Mouse (Mus musculus): ENCODE data around the gene Fam186a. TPM values are rescaled to one million over a fixed set of nuclear protein-coding genes. Genes with fewer than 3 reads are reported as not detected.
"Not testable (repeated sequence)": the region's sequence is repeated elsewhere in the genome, so short reads cannot be mapped to it uniquely, and the experiment has no call there.

Fam186a gene
- total RNA-seq (2021), result 0.10 and 0.12 TPM in 2 replicates
- long read RNA-seq, result 0 reads

DNA sequence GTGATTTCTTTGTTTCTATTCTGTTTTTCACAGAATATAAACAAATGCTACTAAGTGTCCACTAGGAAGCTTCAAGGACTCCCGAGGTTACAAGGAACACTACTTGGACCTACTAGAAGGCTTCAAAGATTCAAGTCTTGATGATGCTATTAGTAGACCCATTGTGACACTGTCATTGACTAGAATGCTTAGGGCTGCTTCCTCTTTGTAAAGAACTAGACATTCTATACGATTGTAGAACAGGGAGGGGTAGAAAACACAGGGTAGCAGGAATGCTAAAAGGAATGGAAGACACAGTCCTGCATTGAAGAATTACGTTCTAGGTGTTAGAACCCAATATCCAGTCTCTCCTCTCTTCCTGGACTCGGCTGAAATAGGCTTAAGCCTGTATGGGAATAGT lies at the start of gene Fam186a:
Fam186a (minus strand) TSS at position 101 of the 400 bp plus-strand sequence.
- no peak for DNase-seq

GRCm38 (mm10) chr15:100006180-100006579 lies 39.3 kb upstream of the Fam186a start:
- DNase-seq, result no peak

DNA sequence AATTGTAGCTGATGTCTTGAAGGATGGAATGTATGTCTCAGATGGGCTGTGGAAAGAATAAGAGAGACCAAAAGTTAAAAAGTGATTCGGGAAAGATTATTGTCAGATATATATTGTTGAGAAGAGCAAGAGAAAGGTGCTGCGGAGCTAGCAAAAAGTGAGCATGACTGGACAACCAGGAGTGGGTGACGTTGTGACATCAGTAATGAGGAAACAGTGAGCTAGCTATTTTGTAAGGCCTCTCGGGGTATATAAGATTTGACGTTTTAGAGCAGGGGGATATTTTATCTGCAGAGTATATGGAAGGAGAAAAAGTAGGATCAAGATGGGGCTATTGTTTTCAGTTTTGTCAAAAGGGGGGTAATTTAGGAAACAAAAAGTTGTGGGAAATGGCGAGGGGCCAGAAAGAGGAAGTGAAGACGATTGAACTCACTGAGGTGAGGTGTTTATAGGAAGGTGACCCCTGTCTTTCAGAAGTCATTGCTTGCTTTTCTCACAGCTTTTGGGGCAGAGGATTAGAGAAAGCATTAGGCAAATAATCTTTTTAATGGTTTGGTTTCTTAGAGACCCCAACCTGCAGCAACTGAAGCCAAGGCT lies 37.9 kb upstream of the Fam186a start:
- no peak for DNase-seq

DNA sequence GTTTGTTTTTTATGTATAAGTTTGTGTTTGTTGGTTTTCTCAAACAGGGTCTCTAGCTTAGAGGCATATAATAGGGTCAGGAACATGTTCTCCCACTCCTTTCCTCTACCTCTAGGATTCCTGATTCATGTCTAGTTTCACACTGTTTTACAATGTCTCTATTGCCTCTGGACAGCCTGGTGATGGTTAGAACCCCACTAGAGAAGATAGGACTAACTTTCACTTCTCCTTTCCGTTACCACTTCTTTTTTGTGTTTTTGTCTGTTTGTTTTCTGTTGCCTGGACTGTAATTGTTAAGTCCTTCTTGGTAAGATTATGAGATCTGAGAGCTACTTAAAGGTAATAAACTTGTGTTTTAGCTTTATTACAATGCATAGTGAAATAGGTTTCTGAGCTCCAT lies 32.5 kb upstream of the Fam186a start:
- DNase-seq, result no peak

GRCm38 (mm10) chr15:99997114-99997804 lies 30.4 kb upstream of the Fam186a start:
- no peak for DNase-seq

GRCm38 (mm10) chr15:99993100-99993499 lies 26.2 kb upstream of the Fam186a start:
- DNase-seq, result no peak

GRCm38 (mm10) chr15:99979715-99980114 lies 12.9 kb upstream of the Fam186a start:
- DNase-seq, result no peak

GRCm38 (mm10) chr15:99979266-99979665 lies 12.4 kb upstream of the Fam186a start:
- DNase-seq, result no peak

- not testable (repeated sequence) for DNase-seq
Observed at GRCm38 (mm10) chr15:99976121-99976520, 9.3 kb upstream of the Fam186a start.

- no peak for DNase-seq
Observed at GRCm38 (mm10) chr15:99974476-99975220, 7.8 kb upstream of the Fam186a start.

DNA sequence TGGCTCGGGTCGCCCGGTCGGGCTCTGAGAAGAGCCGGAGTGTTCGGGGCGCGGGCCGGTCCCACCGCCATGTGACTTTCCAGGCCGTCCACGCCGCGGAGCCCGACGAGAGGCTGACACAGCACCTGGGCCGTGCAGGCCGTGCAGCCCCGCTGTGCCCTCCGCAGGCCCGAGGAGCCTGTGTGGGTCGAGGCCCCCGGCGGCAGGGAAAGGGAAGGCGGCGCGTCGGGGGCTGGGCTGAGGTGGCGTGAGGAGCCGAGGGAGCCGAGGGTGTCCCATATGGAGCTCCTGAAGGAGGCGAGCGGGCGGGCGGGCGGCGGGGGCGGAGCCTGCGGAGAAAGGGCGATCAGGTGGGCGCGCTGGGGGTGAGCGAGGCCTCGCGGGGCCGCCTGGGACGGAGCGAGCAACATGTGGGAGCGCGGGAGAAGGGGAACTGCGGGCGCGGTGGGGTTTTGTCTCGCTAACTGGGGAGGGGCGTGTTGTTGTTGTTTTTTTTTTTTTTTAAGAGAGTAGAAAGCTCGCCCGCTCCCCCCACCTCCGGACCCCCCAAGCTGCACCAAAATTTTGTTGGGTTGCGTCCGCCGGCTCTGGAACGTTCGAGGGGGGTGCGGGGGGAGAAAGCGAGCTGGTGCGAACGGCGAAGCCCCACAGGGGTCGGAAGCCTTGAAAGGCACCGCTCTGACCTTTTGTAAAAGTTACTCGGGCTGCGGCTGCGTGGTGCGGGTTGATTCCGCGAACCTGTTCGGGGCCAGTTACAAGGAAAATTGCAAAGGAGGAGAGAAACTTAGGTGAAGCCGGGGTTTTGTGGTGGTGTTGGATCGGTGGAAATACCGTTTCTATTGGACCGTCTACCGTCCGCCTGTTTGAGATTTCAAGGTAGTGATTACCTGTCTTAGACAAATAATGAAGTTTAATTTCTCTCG lies 6.4 kb upstream of the Fam186a start:
- peak; percentile 68 for DNase-seq

GRCm38 (mm10) chr15:99972361-99972988 lies 5.6 kb upstream of the Fam186a start:
- peak; percentile 96 for DNase-seq

DNA sequence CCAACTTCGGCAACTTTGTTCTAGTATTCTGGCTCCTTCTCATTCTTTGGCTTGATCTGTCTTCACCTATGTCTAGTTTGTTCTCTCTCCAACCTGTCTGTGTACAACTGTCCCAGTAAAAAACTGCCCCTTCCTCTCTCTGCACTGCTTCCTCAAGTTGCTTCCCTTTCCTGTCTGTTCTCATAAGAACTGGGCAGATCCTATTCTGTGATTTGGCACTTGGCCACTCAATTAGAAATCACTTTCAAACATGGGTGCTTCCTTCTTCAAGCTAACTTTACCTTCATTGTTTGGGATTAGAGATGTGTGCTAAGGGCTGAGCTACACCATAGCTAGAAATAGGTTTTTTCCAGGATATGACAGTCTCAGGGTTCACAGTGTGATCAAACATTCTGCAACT lies 3.7 kb upstream of the Fam186a start:
- DNase-seq, result no peak

GRCm38 (mm10) chr15:99969765-99970164 lies 2.9 kb upstream of the Fam186a start, which contains the start of gene Larp4:
Gene Larp4, plus strand, starts transcription at chr15:99970065.
- not testable (repeated sequence) for DNase-seq

DNA sequence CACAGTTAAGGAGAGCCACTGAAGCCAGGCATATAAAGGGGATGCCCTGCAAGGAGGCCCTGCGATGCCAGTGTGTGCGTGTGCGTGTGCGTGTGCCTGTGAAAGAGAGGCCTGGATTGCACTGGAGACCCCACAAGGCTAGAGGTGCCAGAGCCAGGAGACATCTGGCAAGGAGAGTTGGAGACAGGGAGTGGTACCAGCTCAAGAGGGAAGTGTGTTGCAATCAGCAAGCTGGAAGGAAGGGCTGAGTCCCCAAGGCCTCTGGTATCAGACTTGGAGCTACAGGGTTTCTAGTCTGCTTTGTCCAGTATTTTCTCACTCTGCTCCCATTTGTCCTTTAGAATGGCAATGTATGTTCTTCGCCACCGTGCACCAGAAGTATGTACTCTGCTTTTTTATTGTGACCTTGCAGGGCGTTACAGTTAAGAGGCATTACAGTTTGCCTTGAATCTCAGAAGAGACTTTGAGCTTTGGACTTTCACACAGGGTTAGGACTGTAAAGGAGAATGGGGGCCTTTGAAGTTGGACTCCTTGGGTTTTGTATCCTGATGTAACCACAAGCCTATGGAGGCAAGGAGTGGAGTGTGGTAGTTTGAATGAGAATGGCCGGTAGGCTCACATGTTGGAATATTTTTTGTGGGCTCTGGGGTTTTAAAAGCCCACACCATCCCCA lies 1.6 kb downstream of the Fam186a start:
- DNase-seq, result no peak

GRCm38 (mm10) chr15:99955324-99955723 lies 11.5 kb downstream of the Fam186a start:
- no peak for DNase-seq

GRCm38 (mm10) chr15:99940970-99941630 lies 25.8 kb downstream of the Fam186a start:
- DNase-seq, result no peak

DNA sequence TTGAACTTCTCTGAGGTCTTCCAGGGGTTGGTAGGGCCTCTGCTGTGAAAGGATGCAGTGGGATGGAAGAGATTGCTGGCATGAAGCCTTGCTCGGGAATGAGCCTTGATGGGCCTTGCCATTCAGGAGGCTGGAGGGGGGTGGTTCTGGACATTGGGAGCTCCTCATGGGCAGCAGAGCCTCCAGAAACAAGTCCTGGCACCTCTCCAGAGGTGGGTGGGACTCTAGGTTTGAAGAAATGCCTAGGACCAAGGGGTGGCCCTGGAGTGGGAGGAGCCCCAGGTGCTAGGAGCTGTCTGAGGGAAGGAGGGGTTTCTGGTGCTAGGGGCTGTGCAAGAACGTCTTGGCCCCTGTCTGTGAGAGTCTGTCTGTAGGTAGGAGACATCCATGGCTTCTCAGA lies 26.4 kb downstream of the Fam186a start:
- no peak for DNase-seq

GRCm38 (mm10) chr15:99937841-99938240 lies 29.0 kb downstream of the Fam186a start:
- no peak for DNase-seq

DNA sequence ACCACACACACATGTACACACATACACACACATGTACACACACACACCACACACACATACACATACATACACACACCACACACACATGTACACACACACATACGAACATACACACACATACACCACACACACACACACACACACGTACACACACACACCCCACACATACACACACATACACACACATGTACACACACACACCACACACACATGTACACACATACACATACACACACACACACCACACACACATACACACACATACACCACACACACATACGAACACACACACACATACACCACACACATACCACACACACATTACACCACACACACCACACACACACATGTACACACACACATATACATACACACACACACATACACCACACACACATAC lies 30.2 kb downstream of the Fam186a start:
- DNase-seq, result no peak

Measured in adrenal gland, postnatal 25 days (tissue).